Mouse (Mus musculus): ENCODE data around the gene Atxn2. TPM values are rescaled to one million over a fixed set of nuclear protein-coding genes. Genes with fewer than 3 reads are reported as not detected.
"Not testable (repeated sequence)": the region's sequence is repeated elsewhere in the genome, so short reads cannot be mapped to it uniquely, and the experiment has no call there.

Atxn2 gene
- total RNA-seq, 2 experiments from 2014 or later = 156 to 219 TPM

DNA sequence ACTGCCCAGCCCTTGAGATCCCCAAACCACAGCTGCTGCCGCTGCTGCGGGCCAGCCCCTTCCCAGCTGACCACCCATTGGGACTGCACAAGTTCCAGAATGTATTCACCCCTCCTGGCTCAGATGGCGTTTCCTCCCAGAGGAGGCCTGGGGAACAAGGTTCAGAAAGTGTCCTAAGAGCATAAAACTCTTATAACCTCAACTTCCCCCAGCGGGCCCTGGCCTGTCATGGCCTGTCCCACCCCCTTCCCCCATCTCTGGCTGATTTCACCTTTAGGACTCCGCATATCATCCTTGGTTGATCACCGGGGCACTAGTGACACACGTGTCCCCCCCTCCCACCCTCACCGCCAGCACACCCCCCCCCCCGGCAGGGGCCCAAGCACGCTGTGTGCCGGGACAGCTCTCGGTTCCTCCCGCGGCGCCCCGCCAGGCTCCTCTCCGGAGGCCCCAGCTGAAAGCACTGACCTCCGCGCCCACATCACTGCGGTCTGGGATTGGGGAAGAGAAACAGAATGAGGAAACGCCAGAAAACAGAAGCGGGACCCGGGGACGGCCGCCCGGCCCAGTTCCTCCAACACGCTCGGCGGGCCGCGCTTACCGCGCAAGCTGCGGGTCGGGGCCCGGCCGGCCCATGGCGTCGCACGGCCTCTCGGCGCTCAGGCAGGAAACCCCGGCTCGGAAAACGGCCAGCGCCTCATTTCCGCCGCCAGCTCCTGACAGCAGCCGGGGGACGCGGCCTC, 125.0 kb downstream of the Atxn2 start:
- DNase-seq = no peak

DNA sequence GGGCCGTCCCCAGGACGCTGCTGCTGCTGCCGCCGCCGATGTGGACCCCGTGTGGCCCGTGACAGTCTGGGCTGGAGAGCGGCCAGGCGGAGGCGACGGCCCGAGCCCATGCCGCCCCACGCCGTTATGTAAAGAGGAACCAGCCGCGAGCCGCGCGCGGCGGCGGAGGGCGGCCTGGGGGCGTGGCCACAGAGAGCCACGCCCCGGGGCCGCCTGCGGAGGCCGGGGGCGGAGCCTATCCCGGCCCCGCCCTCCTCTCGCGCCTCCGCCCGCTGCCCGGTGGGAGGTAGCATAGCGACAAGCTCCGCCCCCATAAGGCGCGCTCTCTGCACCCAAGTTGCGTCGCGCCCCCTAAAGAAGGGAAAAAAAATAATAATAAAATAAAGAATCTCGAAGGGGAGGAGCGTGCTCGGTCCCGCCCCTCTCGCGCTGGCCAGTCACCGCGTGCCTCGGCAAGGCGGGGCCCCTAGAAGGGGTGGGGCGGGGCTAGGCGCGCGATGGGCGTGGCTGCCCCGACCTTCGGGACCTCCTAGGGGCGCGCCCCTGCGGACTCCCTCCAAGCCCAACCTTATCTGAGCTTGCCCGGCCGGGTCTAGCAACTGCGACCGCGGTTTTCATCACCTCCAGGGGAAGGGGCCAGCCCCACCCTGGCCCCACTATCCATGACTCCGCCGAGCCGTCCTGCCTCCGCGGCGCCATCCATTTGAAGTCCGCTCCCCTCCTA, 125.7 kb downstream of the Atxn2 start:
- peak; percentile 94 for DNase-seq

GRCm38 (mm10) chr5:121837441-121838340, 126.6 kb downstream of the Atxn2 start, which contains the start of gene Sh2b3:
TSS of gene Sh2b3 (minus strand) at chr5:121837646.
- DNase-seq = peak; percentile 29

GRCm38 (mm10) chr5:121838341-121839127, 127.4 kb downstream of the Atxn2 start:
- DNase-seq = peak; percentile 72

GRCm38 (mm10) chr5:121839128-121839473, 128.0 kb downstream of the Atxn2 start:
- DNase-seq = no peak

DNA sequence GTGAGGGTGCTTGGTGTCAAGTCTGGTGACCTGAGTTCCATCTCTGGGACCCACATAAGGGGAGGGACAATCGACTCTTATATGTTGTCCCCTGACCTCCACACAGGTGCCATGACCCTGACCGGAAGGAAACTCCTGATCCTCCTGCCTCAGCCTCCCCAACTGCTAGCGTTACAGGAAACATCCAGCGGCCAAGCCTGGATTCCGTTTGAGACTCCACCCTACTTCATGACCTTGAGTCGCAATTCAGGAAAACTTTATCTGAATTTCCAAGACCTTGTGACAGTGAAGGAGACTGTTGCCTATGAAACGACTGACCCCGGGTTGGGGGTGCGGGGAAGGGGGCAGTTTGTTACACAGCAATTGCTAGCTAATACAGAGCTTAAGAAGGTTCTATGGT, 130.4 kb downstream of the Atxn2 start:
- no peak for DNase-seq

DNA sequence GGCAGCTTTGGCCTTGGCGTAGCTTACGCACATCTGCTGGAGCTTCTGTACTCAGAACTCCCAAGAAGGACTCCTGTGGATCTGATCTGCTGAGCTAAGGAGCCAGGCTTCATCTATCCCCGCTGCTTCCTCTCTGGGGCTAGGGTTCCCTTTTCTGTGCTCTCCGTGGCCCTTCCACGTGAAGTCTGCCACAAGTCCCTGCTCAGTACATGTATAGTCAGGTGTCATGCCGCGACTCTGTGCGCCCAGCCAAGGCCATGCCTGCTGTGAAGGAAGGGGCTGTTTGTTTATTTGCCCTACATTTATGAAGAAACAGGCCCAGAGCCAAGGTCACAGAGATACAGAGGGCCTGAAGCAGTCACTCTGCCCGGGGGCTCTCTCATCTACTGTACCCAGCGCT, 130.8 kb downstream of the Atxn2 start:
- DNase-seq = peak; percentile 52

- DNase-seq = peak; percentile 93
Observed at GRCm38 (mm10) chr5:121842665-121843118, 131.6 kb downstream of the Atxn2 start.

GRCm38 (mm10) chr5:121843138-121843905, 132.2 kb downstream of the Atxn2 start:
- no peak for DNase-seq

- DNase-seq = no peak
Observed at GRCm38 (mm10) chr5:121845361-121845760, 134.2 kb downstream of the Atxn2 start.

DNA sequence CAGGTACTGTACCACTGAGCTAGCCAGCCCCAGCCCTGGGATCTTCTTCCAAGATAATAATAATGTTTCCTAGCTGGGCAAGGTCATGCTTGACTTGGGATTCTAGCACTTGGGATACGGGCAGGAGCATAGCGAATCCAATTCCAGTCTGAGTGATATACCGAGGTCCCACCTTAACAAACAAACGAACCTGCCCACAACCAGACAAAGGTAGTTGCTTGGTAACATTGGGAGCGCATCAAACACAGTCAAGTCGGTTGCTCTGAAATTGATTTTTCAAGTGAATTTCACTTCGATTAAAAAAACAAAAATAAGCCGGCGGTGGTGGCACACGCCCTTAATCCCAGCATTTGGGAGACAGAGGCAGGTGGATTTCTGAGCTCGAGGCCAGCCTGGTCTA, 135.2 kb downstream of the Atxn2 start:
- DNase-seq = no peak

DNA sequence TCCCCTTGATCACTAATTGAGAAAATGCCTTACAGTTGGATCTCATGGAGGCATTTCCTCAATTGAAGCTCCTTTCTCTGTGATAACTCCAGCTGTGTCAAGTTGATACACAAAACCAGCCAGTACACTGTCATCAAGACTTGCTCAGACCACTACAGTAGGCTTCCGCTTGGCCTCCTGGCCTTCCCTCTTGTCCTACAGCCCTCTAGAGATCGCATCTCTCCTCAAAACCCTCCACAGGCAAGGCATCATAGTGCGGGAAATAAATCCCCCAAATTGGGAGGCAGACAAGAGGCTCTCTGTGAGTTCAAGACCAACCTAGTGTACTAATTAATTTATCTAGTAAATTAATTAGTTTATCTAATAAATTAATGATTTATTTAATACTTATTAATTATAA, 136.1 kb downstream of the Atxn2 start:
- not testable (repeated sequence) for DNase-seq

DNA sequence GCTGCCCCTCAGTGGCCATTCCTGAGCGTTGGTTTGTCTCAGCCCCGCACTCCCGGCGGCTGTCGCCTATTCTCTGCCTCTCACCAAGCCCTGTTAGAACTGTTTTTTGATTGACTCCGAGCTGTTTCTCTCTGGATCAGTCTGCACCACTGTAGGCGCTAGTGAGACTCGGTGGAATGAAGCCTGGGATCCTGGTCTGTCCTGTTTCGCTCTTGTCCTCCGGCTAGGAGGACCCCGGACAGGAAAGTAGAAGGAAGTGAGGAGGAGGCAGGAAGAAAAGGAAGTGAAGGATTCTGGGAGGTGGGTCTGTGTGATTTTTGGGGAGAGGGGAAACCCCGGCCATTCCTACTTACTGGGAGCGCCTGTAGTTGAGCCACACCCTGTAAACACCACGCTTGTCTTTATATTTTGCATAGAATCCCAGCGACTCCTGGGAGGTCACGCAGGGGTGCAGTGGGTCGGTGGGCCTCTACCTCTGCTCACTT, 136.9 kb downstream of the Atxn2 start:
- peak; percentile 63 for DNase-seq

GRCm38 (mm10) chr5:121848743-121849142, 137.6 kb downstream of the Atxn2 start, which contains the start of gene Pheta1:
TSS of gene Pheta1 (plus strand) at chr5:121848984.
- DNase-seq = peak; percentile 96

GRCm38 (mm10) chr5:121849478-121850349, 138.6 kb downstream of the Atxn2 start:
- no peak for DNase-seq

GRCm38 (mm10) chr5:121853368-121854051, 142.4 kb downstream of the Atxn2 start:
- no peak for DNase-seq

DNA sequence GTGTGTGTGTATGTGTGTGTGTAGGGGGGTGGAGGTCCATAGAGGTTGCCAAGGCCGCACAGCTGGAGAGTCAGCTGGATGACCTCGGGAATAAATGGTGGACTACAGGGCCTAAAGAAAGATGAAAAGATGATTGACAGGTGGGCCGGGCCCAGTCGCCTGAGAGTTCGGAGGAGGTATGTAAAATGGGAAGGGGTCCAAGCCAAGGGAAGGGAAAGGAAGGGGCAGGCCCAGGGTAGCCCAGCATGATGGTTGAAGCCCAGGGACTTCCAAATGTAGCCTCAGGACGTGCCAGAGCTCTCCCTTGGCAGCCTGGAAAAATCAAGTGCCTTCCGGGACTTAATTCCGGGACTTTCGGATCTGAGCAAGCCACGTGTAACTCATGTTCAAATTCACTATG, 143.6 kb downstream of the Atxn2 start:
- DNase-seq = no peak

DNA sequence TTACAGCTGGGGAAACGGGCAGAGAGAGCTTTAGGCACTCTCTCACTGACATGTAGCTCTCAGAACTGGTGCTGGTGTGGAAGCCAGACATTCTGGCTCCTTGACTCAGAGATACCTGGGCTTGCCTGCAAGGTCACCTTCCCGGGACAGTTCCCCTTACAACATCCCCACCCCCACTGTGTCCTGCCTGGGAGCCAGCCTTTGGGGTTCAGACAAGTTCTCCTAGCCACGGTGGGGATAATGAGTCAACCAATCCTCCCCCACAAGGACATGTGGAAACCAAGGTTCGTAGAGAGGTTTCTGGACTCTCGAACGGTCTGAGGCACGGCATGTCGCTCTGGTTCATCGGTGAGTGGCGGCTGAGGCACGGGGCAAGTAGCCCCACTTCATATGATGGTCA, 145.6 kb downstream of the Atxn2 start:
- DNase-seq = no peak

GRCm38 (mm10) chr5:121858427-121858826, 147.3 kb downstream of the Atxn2 start:
- DNase-seq = no peak
